Mouse (Mus musculus) duodenum, adult 2 months (tissue): ENCODE results near the gene Vmn2r51. TPM values are rescaled to one million over a fixed set of nuclear protein-coding genes. Genes with fewer than 3 reads are reported as not detected.

Experiments
- polyA plus RNA-seq: library from polyadenylated mRNA; depleted of rRNA; stranded (reverse); fragments of >200 nt; gene quantifications from 2 replicates; pipeline ENCODE4 v1.2.3, GENCODE M21; 2012; ENCODE audit warnings: low replicate concordance; rRNA removed

The Vmn2r51 gene
- polyA plus RNA-seq = not detected in 2 replicates

GRCm38 (mm10) chr7:10105641-10106040, at the start of gene Vmn2r51:
Gene Vmn2r51 (minus strand): TSS chr7:10105741.

DNA sequence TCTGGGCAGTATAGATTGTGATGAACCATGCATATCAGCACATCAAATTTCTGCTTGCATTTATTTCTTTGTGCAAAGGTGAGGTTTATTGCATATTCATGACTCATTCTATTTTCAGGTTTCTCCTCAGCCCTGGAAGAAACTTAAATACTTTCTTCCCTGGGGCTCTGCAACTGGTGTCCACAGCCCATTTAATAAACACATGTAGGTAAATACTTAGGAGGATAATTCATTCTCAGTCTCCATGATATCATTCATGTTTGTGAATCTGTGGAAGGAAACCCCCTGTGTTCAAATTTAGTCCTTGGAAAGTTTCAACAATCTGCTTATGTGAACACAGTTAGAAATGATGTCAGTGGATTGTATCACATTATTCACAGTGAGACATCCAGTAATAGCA, 52.3 kb downstream of the Vmn2r51 start, which contains the start of gene Vmn2r50:
Gene Vmn2r50, minus strand, starts transcription at position 101 of the 400 bp plus-strand sequence.

Other genes with a start within 250 kb of the Vmn2r51 start
- not detected in 2 replicates for gene Vmn2r48, start 152.2 kb downstream of the Vmn2r51 start, polyA plus RNA-seq
- gene Vmn2r49, start 113.5 kb downstream of the Vmn2r51 start, polyA plus RNA-seq = not detected in 2 replicates
- not detected in 2 replicates for gene Vmn2r50, start 52.4 kb downstream of the Vmn2r51 start, polyA plus RNA-seq
- not detected in 2 replicates for gene Vmn2r52, start 70.8 kb upstream of the Vmn2r51 start, polyA plus RNA-seq
- gene Vmn1r66, start 172.3 kb upstream of the Vmn2r51 start, polyA plus RNA-seq = not detected in 2 replicates